Mouse (Mus musculus) liver, embryonic 15.5 days (tissue): ENCODE measurements around the gene Olfr917. TPM values are rescaled to one million over a fixed set of nuclear protein-coding genes. Genes with fewer than 3 reads are reported as not detected.

ENCODE experiments used
- ATAC-seq: fragments of 200-750 bp; cut with Nextera tagmentation; 2 replicates; pipeline ENCODE4 v1.8.0; 2017; ENCODE audit warnings: moderate number of reproducible peaks, mild to moderate bottlenecking, moderate library complexity; ENCODE audit not compliant: insufficient read depth
- H3K27ac ChIP-seq: fragments of 300-500 bp; sonication (generic); replicated peaks from 2 replicates; pipeline ENCODE4 v1.5.1; 2015; ENCODE audit warnings: mild to moderate bottlenecking, inconsistent platforms
- H3K27me3 ChIP-seq: fragments of 300-500 bp; sonication (generic); 2 replicates; pipeline ENCODE4 v1.6.1; 2015; ENCODE audit warnings: mild to moderate bottlenecking, inconsistent platforms
- H3K36me3 ChIP-seq: fragments of 300-500 bp; sonication (generic); replicated peaks from 2 replicates; pipeline ENCODE4 v1.6.1; 2015; ENCODE audit warnings: moderate library complexity, mild to moderate bottlenecking, inconsistent platforms
- H3K4me1 ChIP-seq: fragments of 300-500 bp; sonication (generic); replicated peaks from 2 replicates; pipeline ENCODE4 v1.6.1; 2015; ENCODE audit warnings: inconsistent platforms
- H3K4me2 ChIP-seq: fragments of 300-500 bp; sonication (generic); 2 replicates; pipeline ENCODE4 v1.6.1; 2015; ENCODE audit warnings: moderate library complexity, mild to moderate bottlenecking, inconsistent platforms
- H3K4me3 ChIP-seq: fragments of 300-500 bp; sonication (generic); replicated peaks from 2 replicates; pipeline ENCODE4 v1.5.1; 2015; ENCODE audit warnings: mild to moderate bottlenecking, inconsistent platforms
- H3K9ac ChIP-seq: fragments of 300-500 bp; sonication (generic); 2 replicates; pipeline ENCODE4 v1.6.1; 2015; ENCODE audit warnings: moderate library complexity, mild to moderate bottlenecking, inconsistent platforms
- H3K9me3 ChIP-seq: fragments of 300-500 bp; sonication (generic); replicated peaks from 2 replicates; pipeline ENCODE4 v1.6.1; 2016; ENCODE audit warnings: inconsistent platforms
- WGBS: fragments of 180-500 bp; shearing (Covaris S2); methylation state at CpG from one replicate; pipeline ENCODE4 v1.1.7; 2015; ENCODE audit warnings: mixed read lengths; ENCODE audit not compliant: insufficient replicate concordance; 5-methylcytosine and 5-hydroxymethylcytosine counted together
- polyA plus RNA-seq: library from polyadenylated mRNA; unstranded; fragments of >200 nt; fragmentation: Nextera tagmentation; extraction: Ambion mirVana; gene quantifications from 2 replicates; pipeline ENCODE4 v1.2.1, GENCODE M21; 2015

Olfr917 gene
- not detected in 2 replicates for polyA plus RNA-seq

DNA sequence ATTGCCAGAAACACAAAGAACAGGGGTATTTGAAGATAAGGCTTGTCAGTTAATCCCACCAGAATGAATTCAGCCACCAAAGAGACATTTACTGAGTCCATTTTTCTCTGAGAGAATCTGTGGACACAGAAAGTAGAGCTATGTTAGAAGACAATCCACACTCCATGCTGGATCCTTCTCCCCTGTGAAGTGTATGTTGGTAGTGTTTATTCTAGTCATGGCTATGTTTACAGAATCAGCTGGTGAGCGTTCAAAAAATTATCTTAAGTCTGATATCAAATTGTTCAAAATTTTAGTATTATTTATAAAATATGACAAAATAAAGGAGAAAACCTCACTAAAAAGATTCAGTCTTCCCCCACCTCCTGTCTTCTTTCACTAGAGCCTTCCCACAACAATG, at the start of gene Olfr917:
Gene Olfr917, minus strand, starts transcription at position 101 of the 400 bp plus-strand sequence.
- WGBS, result 65% methylated on average over 1 of the region's 1 CpGs
- no peak within 1 kb of the TSS for H3K4me2 ChIP-seq
- H3K36me3 ChIP-seq, result no peaks in the 10 kb centered on the region
- H3K4me1 ChIP-seq, result no peaks in the 10 kb centered on the region
- no peaks in the 10 kb centered on the region for H3K9me3 ChIP-seq
- no peak for ATAC-seq
- H3K9ac ChIP-seq, result no peak within 1 kb of the TSS
- no peak within 1 kb of the TSS for H3K4me3 ChIP-seq
- H3K27me3 ChIP-seq, result no peaks in the 10 kb centered on the region
- H3K27ac ChIP-seq, result no peak within 1 kb of the TSS

- no peaks in the 10 kb centered on the region for H3K27me3 ChIP-seq
- H3K4me2 ChIP-seq, result no peak within 1 kb of the TSS
- 45% methylated on average over 2 of the region's 2 CpGs for WGBS
- ATAC-seq, result no peak
- no peak within 1 kb of the TSS for H3K9ac ChIP-seq
- no peaks in the 10 kb centered on the region for H3K9me3 ChIP-seq
- H3K4me1 ChIP-seq, result no peaks in the 10 kb centered on the region
- H3K27ac ChIP-seq, result no peak within 1 kb of the TSS
- no peak within 1 kb of the TSS for H3K4me3 ChIP-seq
- no peaks in the 10 kb centered on the region for H3K36me3 ChIP-seq
Measured at GRCm38 (mm10) chr9:38674501-38674900, 8.9 kb upstream of the Olfr917 start, which contains the start of gene Olfr918. Gene Olfr918 (minus strand): TSS chr9:38674601.

DNA sequence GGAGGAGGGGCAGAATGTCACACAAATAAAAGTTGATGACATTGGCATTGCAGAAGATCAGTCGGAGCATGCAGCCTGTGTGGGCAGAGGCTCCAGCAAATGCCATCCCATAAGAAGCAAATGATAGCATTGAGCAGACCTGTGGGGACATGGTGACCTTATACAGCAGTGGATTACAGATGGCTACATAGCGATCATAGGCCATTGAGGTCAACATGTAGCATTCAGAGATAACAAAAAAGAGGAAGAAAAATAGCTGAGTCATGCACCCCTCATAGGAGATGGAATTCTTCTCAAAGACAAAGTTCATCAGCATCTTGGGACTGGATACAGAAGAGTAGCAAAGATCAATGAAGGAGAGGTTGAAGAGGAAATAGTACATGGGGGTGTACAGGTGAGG, 7.2 kb upstream of the Olfr917 start:
- H3K9me3 ChIP-seq, result no peaks in the 10 kb centered on the region
- H3K27me3 ChIP-seq, result no peaks in the 10 kb centered on the region
- H3K4me3 ChIP-seq, result no peak overlapping the region
- no peak overlapping the region for H3K27ac ChIP-seq
- no peaks in the 10 kb centered on the region for H3K4me1 ChIP-seq
- H3K9ac ChIP-seq, result no peak overlapping the region
- H3K4me2 ChIP-seq, result no peak overlapping the region
- no peaks in the 10 kb centered on the region for H3K36me3 ChIP-seq
- ATAC-seq, result no peak
- WGBS, result 41% methylated on average over 2 of the region's 2 CpGs

DNA sequence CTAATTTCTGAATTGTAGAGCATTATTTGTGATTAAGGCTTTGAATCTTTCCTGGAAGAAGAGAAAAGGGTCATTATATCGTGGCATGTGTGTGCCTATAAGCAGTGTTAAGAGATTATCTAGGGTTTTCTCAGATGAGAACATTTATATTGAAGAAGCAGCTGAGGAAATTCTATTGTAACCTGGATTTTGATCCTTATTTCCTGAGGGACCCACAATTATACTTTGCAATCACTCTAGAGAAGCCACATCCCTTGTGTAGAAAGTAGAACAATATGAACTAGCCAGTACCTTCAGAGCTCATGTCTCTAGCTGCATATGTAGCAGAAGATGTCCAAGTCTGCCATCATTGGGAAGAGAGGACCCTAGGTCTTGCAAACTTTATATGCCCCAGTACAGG, 5.9 kb downstream of the Olfr917 start, which contains the start of gene Olfr916:
Gene Olfr916, minus strand, starts transcription at position 101 of the 400 bp plus-strand sequence.
- 27% methylated on average over 1 of the region's 1 CpGs for WGBS

GRCm38 (mm10) chr9:38632406-38632805, 33.2 kb downstream of the Olfr917 start:
- 51% methylated on average over 4 of the region's 4 CpGs for WGBS
- no peak overlapping the region for H3K27ac ChIP-seq
- H3K27me3 ChIP-seq, result no peaks in the 10 kb centered on the region
- H3K36me3 ChIP-seq, result no peaks in the 10 kb centered on the region
- no peak overlapping the region for H3K4me2 ChIP-seq
- no peaks in the 10 kb centered on the region for H3K9me3 ChIP-seq
- no peak for ATAC-seq
- no peak overlapping the region for H3K9ac ChIP-seq
- no peaks in the 10 kb centered on the region for H3K4me1 ChIP-seq
- no peak overlapping the region for H3K4me3 ChIP-seq

More for the DNA sequence above, 5.9 kb downstream of the Olfr917 start, which contains the start of gene Olfr916:
- ATAC-seq, result no peak
- H3K27me3 ChIP-seq, result no peaks in the 10 kb centered on the region
- no peaks in the 10 kb centered on the region for H3K36me3 ChIP-seq
- no peak within 1 kb of the TSS for H3K9ac ChIP-seq
- H3K4me3 ChIP-seq, result no peak within 1 kb of the TSS
- no peak within 1 kb of the TSS for H3K27ac ChIP-seq
- H3K9me3 ChIP-seq, result no peaks in the 10 kb centered on the region
- no peak within 1 kb of the TSS for H3K4me2 ChIP-seq
- H3K4me1 ChIP-seq, result no peaks in the 10 kb centered on the region

Other genes with a start within 250 kb of the Olfr917 start
- gene Olfr901, start 236.4 kb downstream of the Olfr917 start, polyA plus RNA-seq, result not detected in 2 replicates
- not detected in 2 replicates for gene Olfr902, start 218.2 kb downstream of the Olfr917 start, polyA plus RNA-seq
- not detected in 2 replicates for gene Olfr904, start 202.7 kb downstream of the Olfr917 start, polyA plus RNA-seq
- not detected in 2 replicates for gene Olfr905, start 194.7 kb downstream of the Olfr917 start, polyA plus RNA-seq
- not detected in 2 replicates for gene Olfr906, start 178.8 kb downstream of the Olfr917 start, polyA plus RNA-seq
- gene Olfr907, start 170.0 kb downstream of the Olfr917 start, polyA plus RNA-seq, result not detected in 2 replicates
- not detected in 2 replicates for gene Olfr911-ps1, start 144.3 kb downstream of the Olfr917 start, polyA plus RNA-seq
- gene Olfr910, start 128.0 kb downstream of the Olfr917 start, polyA plus RNA-seq, result not detected in 2 replicates
- not detected in 2 replicates for gene Olfr912, start 85.7 kb downstream of the Olfr917 start, polyA plus RNA-seq
- not detected in 2 replicates for gene Olfr913, start 73.1 kb downstream of the Olfr917 start, polyA plus RNA-seq
- gene Olfr914, start 60.7 kb downstream of the Olfr917 start, polyA plus RNA-seq, result not detected in 2 replicates
- gene Olfr916, start 6.0 kb downstream of the Olfr917 start, polyA plus RNA-seq, result not detected in 2 replicates
- gene Olfr918, start 8.8 kb upstream of the Olfr917 start, polyA plus RNA-seq, result not detected in 2 replicates
- not detected in 2 replicates for gene Olfr919, start 37.8 kb upstream of the Olfr917 start, polyA plus RNA-seq
- 7.8 and 8.2 TPM in 2 replicates for gene Vwa5a, start 52.4 kb upstream of the Olfr917 start, polyA plus RNA-seq
- gene Olfr920, start 86.5 kb upstream of the Olfr917 start, polyA plus RNA-seq, result 0.02 TPM in 1 of 2 replicates, not detected in the other
- gene Olfr921, start 107.2 kb upstream of the Olfr917 start, polyA plus RNA-seq, result not detected in 2 replicates
- not detected in 2 replicates for gene Olfr922, start 148.8 kb upstream of the Olfr917 start, polyA plus RNA-seq
- gene Olfr923, start 160.7 kb upstream of the Olfr917 start, polyA plus RNA-seq, result 0.03 TPM in 1 of 2 replicates, not detected in the other
- not detected in 2 replicates for gene Olfr924, start 178.6 kb upstream of the Olfr917 start, polyA plus RNA-seq
- not detected in 2 replicates for gene Olfr26, start 189.2 kb upstream of the Olfr917 start, polyA plus RNA-seq
- not detected in 2 replicates for gene Olfr926, start 211.3 kb upstream of the Olfr917 start, polyA plus RNA-seq